Mouse (Mus musculus) midbrain, embryonic 13.5 days (tissue): ENCODE data around the gene Ogfod1. TPM values are rescaled to one million over a fixed set of nuclear protein-coding genes. Genes with fewer than 3 reads are reported as not detected.

ENCODE experiments used
- polyA plus RNA-seq: library from polyadenylated mRNA; unstranded; fragments of >200 nt; fragmentation: Nextera tagmentation; extraction: Ambion mirVana; gene quantifications from 2 replicates; pipeline ENCODE4 v1.2.1, GENCODE M21; 2015

Gene Ogfod1
- polyA plus RNA-seq, 1 experiment from 2014 or later = 15.4 TPM

Other genes starting within 250 kb of the Ogfod1 start
- gene Gnao1, start 227.2 kb upstream of the Ogfod1 start, polyA plus RNA-seq = 125 and 140 TPM in 2 replicates
- 58.1 and 64.7 TPM in 2 replicates for gene Amfr, start 24.4 kb upstream of the Ogfod1 start, polyA plus RNA-seq
- 137 and 138 TPM in 2 replicates for gene Nudt21, start 167 bp upstream of the Ogfod1 start, polyA plus RNA-seq
- gene Bbs2, start 61.7 kb downstream of the Ogfod1 start, polyA plus RNA-seq = 25.5 and 27.5 TPM in 2 replicates
- gene Mt4, start 100.0 kb downstream of the Ogfod1 start, polyA plus RNA-seq = not detected in 2 replicates
- 69.9 and 73.3 TPM in 2 replicates for gene Mt3, start 115.4 kb downstream of the Ogfod1 start, polyA plus RNA-seq
- 6.1 and 9.4 TPM in 2 replicates for gene Mt2, start 135.5 kb downstream of the Ogfod1 start, polyA plus RNA-seq
- 21.5 and 30.3 TPM in 2 replicates for gene Mt1, start 141.9 kb downstream of the Ogfod1 start, polyA plus RNA-seq
- 76.0 and 77.7 TPM in 2 replicates for gene Nup93, start 177.4 kb downstream of the Ogfod1 start, polyA plus RNA-seq